Mouse (Mus musculus): ENCODE results near the gene Gm49318. TPM values are rescaled to one million over a fixed set of nuclear protein-coding genes. Genes with fewer than 3 reads are reported as not detected.

Gm49318 gene
- not detected for total RNA-seq (2021)

GRCm38 (mm10) chr9:22070791-22071573 is at the start of gene Gm49318, which contains the start of gene Zfp653:
Gene Gm49318, minus strand, starts transcription at chr9:22071259.
Gene Zfp653, minus strand, starts transcription at chr9:22071376.
- intact Hi-C loops (cut with DNase I), result loop anchor here (2.0 to 10.0 kb wide), 2 partner anchors 14 to 324 kb away; partner anchors contain the start of gene Ecsit
- peak; percentile 95 for DNase-seq

GRCm38 (mm10) chr9:22119543-22119942 is 48.5 kb upstream of the Gm49318 start:
- intact Hi-C loops (cut with DNase I), result loop anchor here (2.0 kb wide), 1 partner anchor 17 kb away; no protein-coding TSS in a partner anchor
- no peak for DNase-seq

GRCm38 (mm10) chr9:22117754-22118456 is 46.8 kb upstream of the Gm49318 start:
- intact Hi-C loops (cut with DNase I), result loop anchor here (2.0 kb wide), 2 partner anchors 19 to 33 kb away; partner anchors contain the start of gene Ecsit
- DNase-seq, result peak; percentile 34 to 37

GRCm38 (mm10) chr9:22116740-22117426 is 45.8 kb upstream of the Gm49318 start, which contains the start of gene Elof1:
Gene Elof1, minus strand, starts transcription at chr9:22117172.
- intact Hi-C loops (cut with DNase I), result loop anchor here (2.0 kb wide), 1 partner anchor 32 kb away; the partner anchor contains the start of gene Ecsit

GRCm38 (mm10) chr9:22116086-22116485 is 45.0 kb upstream of the Gm49318 start:
- intact Hi-C loops (cut with DNase I), result loop anchor here (2.0 kb wide), 1 partner anchor 31 kb away; the partner anchor contains the start of gene Ecsit
- no peak for DNase-seq

More at GRCm38 (mm10) chr9:22116740-22117426, 45.8 kb upstream of the Gm49318 start, which contains the start of gene Elof1:
- peak; percentile 90 for DNase-seq

GRCm38 (mm10) chr9:22115635-22116034 is 44.6 kb upstream of the Gm49318 start:
- intact Hi-C loops (cut with DNase I), result loop anchor here (2.0 kb wide), 1 partner anchor 31 kb away; the partner anchor contains the start of gene Ecsit

GRCm38 (mm10) chr9:22108194-22108593 is 37.1 kb upstream of the Gm49318 start:
- intact Hi-C loops (cut with DNase I), result no loop called here
- no peak for DNase-seq

More at GRCm38 (mm10) chr9:22115635-22116034, 44.6 kb upstream of the Gm49318 start:
- DNase-seq, result no peak

GRCm38 (mm10) chr9:22099922-22100321 is 28.9 kb upstream of the Gm49318 start:
- no peak for DNase-seq
- intact Hi-C loops (cut with DNase I), result loop anchor here (2.0 kb wide), 1 partner anchor 43 kb away; no protein-coding TSS in a partner anchor

- intact Hi-C loops (cut with DNase I), result loop anchor here (2.0 kb wide), 1 partner anchor 44 kb away; no protein-coding TSS in a partner anchor
- DNase-seq, result peak in 1 of 2 experiments; percentile 15
Measured at GRCm38 (mm10) chr9:22098993-22099696, 28.1 kb upstream of the Gm49318 start, which contains the start of gene Cnn1. Gene Cnn1, plus strand, starts transcription at chr9:22099216.

- intact Hi-C loops (cut with DNase I), result no loop called here
Measured at GRCm38 (mm10) chr9:22095854-22096307, 24.8 kb upstream of the Gm49318 start.

GRCm38 (mm10) chr9:22092746-22093145 is 21.7 kb upstream of the Gm49318 start:
- DNase-seq, result no peak
- intact Hi-C loops (cut with DNase I), result no loop called here

More at GRCm38 (mm10) chr9:22095854-22096307, 24.8 kb upstream of the Gm49318 start:
- peak; percentile 86 to 87 for DNase-seq

- intact Hi-C loops (cut with DNase I), result loop anchor here (10.0 kb wide), 1 partner anchor 135 kb away; the partner anchor contains the start of gene Zfp809
- no peak for DNase-seq
Measured at GRCm38 (mm10) chr9:22089986-22090385, 18.9 kb upstream of the Gm49318 start.

- intact Hi-C loops (cut with DNase I), result loop anchor here (10.0 kb wide), 1 partner anchor 136 kb away; the partner anchor contains the start of gene Zfp809
- DNase-seq, result no peak
Measured at GRCm38 (mm10) chr9:22089281-22089680, 18.2 kb upstream of the Gm49318 start.

GRCm38 (mm10) chr9:22087034-22087618 is 16.1 kb upstream of the Gm49318 start:
- intact Hi-C loops (cut with DNase I), result loop anchor here (10.0 kb wide), 1 partner anchor 138 kb away; the partner anchor contains the start of gene Zfp809
- no peak for DNase-seq

GRCm38 (mm10) chr9:22086012-22086411 is 15.0 kb upstream of the Gm49318 start:
- intact Hi-C loops (cut with DNase I), result loop anchor here (10.0 kb wide), 1 partner anchor 139 kb away; the partner anchor contains the start of gene Zfp809
- DNase-seq, result no peak

- intact Hi-C loops (cut with DNase I), result loop anchor here (2.0 to 10.0 kb wide), 3 partner anchors 14 to 140 kb away; partner anchors contain the start of genes Elof1, Gm49318, Zfp653 and Zfp809
Measured at GRCm38 (mm10) chr9:22085022-22085834, 14.2 kb upstream of the Gm49318 start, which contains the start of gene Ecsit. Gene Ecsit, minus strand, starts transcription at chr9:22085438.

GRCm38 (mm10) chr9:22084667-22085021 is 13.6 kb upstream of the Gm49318 start:
- no peak for DNase-seq
- intact Hi-C loops (cut with DNase I), result loop anchor here (2.0 to 10.0 kb wide), 3 partner anchors 14 to 140 kb away; partner anchors contain the start of genes Elof1, Gm49318, Zfp653 and Zfp809

More at GRCm38 (mm10) chr9:22085022-22085834, 14.2 kb upstream of the Gm49318 start, which contains the start of gene Ecsit:
- peak; percentile 90 to 91 for DNase-seq

Data from heart, postnatal 36 days (tissue).